Mouse (Mus musculus): ENCODE data around the gene Gm38431. TPM values are rescaled to one million over a fixed set of nuclear protein-coding genes. Genes with fewer than 3 reads are reported as not detected.
A peak's percentile ranks its signal among the peaks of the same experiment; 100 is the strongest.

Gm38431 gene
- not detected in 2 replicates for polyA plus RNA-seq (2012; ENCODE audit: insufficient read depth, insufficient read length, missing spikeins)

DNA sequence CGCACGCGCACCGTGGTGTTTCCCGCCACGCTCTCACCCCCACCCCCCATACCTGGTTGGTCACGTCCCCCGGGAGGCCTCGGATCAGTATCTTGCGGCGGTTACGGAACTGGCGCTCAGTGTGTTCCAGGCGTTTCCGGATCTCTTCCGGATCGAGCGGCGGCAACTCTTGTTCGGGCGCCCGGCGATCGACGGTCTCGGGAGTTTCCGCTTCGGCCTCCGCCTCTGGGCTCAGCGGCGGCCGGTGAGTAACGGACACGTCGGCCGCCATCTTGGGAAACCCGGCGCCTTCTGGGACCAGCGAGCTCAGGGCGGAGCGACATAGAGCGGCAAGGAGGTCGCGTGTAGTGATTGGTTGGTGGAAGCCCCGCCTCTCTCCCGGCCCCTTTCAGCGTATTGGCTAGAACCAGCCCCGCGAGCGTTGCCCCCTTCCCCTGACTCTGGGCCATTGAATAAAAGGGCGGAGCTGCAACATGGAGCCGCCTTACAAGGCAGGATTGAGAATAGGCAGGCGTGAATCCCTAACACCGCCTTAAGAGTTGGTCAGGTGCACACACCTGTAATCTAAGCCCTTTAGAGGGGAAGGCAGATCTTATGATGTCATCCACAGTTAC lies at the start of gene Gm38431, which contains the start of gene Raver1:
Gm38431 (minus strand) TSS at position 291 of the 614 bp plus-strand sequence.
Raver1 (minus strand) TSS at position 302 of the 614 bp plus-strand sequence.
- peak within 1 kb of the TSS; percentile 91 for H3K27ac ChIP-seq (replicated peaks; ENCODE audit: low read depth, low read length)
- H3K4me3 ChIP-seq (ENCODE audit: insufficient read depth, low read depth, low read length) = peak within 1 kb of the TSS; percentile 85
- peaks cover 6% of the 10 kb centered on the region for H3K4me1 ChIP-seq (ENCODE audit: control insufficient read depth, insufficient read depth, insufficient read length, low read length)

DNA sequence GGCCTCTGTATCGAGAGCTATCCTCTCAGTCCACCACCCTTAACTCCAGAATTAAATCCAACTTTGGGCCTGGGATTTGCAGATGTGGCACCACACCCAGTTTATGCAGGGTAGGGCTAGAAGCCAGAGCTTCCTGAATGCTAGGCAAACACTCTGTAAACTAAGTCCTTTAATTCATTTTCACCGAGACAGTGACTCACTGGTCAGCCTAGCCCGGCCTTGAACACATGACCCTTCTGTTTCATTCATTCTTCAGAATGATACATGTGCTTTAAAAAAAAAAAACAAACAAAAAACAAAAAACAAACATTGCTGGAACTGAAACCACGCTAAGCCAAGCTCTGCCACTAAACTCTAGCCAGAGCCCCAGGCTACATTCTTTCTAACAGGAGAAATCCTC lies 46.6 kb upstream of the Gm38431 start:
- Histone ChIP-seq H3K27ac (replicated peaks; ENCODE audit: low read depth, low read length) (no peak overlapping the region), H3K4me3 (ENCODE audit: insufficient read depth, low read depth, low read length) (no peak overlapping the region), H3K4me1 (ENCODE audit: control insufficient read depth, insufficient read depth, insufficient read length, low read length) (peaks cover 16% of the 10 kb centered on the region)

DNA sequence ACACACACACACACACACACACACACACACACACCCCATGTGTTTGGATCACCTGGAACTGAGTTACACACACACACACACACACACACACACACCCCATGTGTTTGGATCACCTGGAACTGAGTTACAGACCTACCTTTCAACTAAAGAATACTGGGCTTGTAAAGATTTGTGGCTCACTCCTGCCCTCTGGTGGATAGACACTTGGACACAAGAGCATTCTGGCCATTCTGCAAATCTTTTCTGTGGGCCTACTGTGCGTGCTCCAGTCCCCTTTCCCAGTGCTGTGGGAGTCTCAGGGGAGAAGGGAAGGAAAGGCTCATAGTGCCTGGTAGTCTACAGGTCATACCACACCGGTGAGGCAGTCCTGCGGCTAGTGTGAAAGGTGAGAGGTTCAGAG lies 45.4 kb upstream of the Gm38431 start:
- Histone ChIP-seq H3K4me1 (ENCODE audit: control insufficient read depth, insufficient read depth, insufficient read length, low read length) (peaks cover 16% of the 10 kb centered on the region), H3K27ac (replicated peaks; ENCODE audit: low read depth, low read length) (no peak overlapping the region), H3K4me3 (ENCODE audit: insufficient read depth, low read depth, low read length) (no peak overlapping the region)

DNA sequence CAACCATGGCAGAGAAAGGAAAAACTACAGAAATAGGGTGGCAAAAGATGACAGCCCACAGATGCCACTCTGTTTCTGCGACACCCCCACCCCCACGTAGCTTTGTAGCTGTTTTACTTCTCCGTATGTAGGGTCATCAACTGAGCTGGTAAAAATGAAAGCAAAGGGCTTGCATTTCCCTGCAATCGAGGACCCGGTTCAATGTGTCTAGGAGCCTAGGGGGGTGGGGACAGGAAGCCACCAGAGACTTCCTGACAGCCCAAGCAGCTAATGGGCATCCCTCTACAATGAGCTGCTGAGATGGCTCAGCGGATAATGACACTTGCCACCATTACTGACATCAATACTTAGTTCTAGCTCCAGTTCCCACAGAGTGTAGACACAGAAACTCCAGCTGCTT lies 44.6 kb upstream of the Gm38431 start:
- peak overlapping the region; percentile 42 for H3K27ac ChIP-seq (replicated peaks; ENCODE audit: low read depth, low read length)
- peaks cover 16% of the 10 kb centered on the region for H3K4me1 ChIP-seq (ENCODE audit: control insufficient read depth, insufficient read depth, insufficient read length, low read length)
- H3K4me3 ChIP-seq (ENCODE audit: insufficient read depth, low read depth, low read length) = no peak overlapping the region

DNA sequence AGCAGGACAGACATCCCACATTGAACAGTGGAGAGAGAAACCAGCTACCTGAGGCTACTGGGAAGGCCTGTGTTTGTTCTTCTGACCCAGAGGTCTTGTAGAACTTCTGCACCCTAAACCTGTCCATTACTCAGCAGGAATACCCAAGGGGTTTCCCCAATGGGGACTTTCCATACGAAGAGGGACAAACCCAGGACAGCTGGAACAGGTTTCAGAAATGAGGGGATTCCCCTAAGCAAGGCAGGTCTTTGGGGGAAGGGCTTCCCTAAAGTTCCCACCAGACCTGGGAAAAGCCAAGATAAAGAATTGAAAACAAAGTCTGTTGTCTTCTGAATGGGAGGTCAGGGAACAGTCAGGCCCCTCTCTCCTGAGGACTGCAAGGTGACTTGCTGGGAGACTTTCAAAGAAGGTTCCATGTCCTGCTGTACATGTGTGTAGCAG lies 44.2 kb upstream of the Gm38431 start:
- H3K4me3 ChIP-seq (ENCODE audit: insufficient read depth, low read depth, low read length) = no peak overlapping the region
- peaks cover 16% of the 10 kb centered on the region for H3K4me1 ChIP-seq (ENCODE audit: control insufficient read depth, insufficient read depth, insufficient read length, low read length)
- H3K27ac ChIP-seq (replicated peaks; ENCODE audit: low read depth, low read length) = peak overlapping the region; percentile 42

DNA sequence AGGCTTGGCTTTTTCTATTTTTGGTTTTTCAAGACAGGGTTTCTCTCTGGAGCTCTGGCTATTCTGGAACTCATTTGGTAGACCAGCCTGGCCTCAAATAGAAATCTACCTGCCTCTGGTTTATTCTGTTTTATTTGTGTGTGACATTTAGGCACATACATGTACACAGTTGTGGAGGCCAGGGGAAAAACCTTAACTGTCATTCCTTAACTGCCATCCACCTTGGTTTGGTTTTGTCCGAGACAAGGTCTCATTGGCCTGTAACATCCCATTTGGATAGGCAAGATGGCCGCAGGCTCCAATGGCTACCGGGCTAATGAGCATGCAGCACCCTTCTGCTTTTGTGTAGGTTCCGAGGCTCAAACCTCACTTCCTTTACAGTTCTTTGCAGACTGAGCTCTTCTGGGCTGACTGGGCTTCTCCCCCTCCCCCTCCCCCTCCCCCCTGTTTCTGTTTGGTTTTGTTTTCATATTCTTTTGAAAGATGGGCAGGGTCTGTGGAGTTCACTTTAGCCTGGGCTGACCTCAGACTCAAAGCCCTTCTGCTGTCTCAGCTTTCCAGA lies 43.6 kb upstream of the Gm38431 start:
- Histone ChIP-seq H3K4me3 (ENCODE audit: insufficient read depth, low read depth, low read length) (no peak overlapping the region), H3K27ac (replicated peaks; ENCODE audit: low read depth, low read length) (peak overlapping the region; percentile 70), H3K4me1 (ENCODE audit: control insufficient read depth, insufficient read depth, insufficient read length, low read length) (peaks cover 16% of the 10 kb centered on the region)

DNA sequence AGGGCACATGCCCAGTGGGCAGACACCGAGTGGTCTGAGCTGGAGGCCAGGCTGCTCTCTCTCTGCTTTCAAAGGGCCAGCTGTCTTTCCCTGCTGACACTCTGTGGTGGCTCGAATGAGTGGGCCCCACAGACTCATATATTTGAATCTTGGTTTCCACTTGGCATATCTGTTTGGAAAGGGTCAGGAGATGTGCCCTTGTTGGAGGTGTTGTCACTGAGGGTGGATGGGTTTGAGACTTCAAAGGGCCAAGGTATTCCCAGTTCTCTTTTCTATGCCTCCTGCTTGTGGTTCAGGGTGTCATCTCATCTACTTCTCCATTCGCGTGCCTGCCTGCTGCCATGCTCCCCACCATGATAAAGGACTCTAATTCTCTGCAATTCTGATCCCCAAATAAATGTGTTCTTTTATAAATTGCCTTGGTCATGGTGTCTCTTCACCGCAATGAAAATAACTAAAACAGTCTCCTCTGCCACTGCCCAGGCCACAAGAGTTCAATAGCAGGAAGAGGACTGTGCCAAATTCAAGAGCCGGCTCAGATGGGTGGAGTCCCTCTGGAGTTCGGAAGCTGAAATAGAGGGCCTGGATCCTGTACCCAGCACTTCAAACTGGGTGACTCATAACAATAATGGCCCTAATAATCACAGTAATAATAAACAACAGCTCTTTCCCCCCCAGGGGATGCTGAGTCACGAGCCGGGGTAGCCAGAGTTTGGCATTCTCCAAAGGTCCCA lies 43.0 kb upstream of the Gm38431 start:
- H3K4me1 ChIP-seq (ENCODE audit: control insufficient read depth, insufficient read depth, insufficient read length, low read length) = peaks cover 16% of the 10 kb centered on the region
- no peak overlapping the region for H3K4me3 ChIP-seq (ENCODE audit: insufficient read depth, low read depth, low read length)
- H3K27ac ChIP-seq (replicated peaks; ENCODE audit: low read depth, low read length) = peak overlapping the region; percentile 70

DNA sequence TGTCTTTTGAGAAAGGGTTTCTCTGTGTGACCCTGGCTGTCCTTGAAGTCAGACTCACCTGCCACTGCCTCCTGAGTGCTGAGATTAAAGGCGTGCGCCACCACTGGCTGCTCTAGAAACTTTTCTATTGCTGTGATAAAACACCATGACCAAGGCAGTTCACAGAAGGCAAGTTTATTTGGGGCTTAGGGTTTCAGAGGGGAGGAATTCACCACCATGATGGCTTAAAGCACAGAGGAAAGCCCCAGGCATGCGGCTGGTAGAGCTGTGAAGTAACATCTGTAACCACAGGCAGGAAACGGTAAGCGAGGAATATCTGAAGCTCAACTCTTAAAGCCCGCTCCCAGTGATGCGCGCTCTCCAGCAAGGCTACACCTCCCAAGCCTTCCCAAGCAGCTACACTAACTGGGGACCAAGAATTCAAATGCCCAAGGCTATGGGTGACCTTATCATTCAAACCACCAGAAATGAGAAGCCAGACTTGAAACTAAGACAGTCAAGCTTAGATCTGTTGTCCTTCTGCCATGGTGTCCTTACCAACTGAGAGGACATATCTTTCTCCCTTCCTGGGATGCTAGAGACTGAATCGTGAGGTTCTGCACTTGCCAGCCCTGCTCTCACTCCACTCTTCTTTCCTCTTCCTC lies 41.4 kb upstream of the Gm38431 start:
- H3K4me3 ChIP-seq (ENCODE audit: insufficient read depth, low read depth, low read length) = no peak overlapping the region
- no peak overlapping the region for H3K27ac ChIP-seq (replicated peaks; ENCODE audit: low read depth, low read length)
- H3K4me1 ChIP-seq (ENCODE audit: control insufficient read depth, insufficient read depth, insufficient read length, low read length) = peaks cover 16% of the 10 kb centered on the region

DNA sequence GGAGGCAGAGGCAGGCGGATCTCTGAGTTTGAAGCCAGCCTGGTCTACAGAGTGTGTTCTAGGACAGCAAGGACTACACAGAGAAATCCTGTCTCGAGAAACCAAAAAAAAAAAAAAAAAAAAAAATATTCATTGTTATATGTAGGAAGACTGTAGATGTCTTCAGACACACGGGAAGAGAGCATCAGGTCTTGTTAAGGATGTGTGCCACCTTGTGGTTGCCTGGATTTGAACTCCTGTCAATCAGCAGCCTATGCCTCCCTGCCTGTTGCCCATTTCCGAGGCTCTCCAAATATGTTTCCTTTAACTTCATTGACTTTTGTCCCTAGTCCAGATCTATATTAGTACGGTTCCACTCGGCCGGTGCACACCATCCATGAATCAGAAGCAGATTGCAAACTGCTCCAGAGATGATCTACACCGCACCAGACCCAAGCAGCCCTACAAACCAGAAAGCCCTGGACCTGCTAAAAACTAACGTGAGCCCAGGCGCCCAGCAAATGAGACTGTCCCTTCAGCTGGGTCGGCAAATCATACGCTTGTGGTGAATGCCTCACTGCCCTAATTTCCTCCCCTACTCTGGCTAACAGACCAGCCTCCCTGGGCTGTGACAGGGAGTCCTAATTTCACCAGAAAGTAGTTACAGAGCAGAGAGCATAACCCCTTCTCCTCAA lies 40.4 kb upstream of the Gm38431 start:
- Histone ChIP-seq H3K27ac (replicated peaks; ENCODE audit: low read depth, low read length) (no peak overlapping the region), H3K4me1 (ENCODE audit: control insufficient read depth, insufficient read depth, insufficient read length, low read length) (peaks cover 16% of the 10 kb centered on the region), H3K4me3 (ENCODE audit: insufficient read depth, low read depth, low read length) (no peak overlapping the region)

DNA sequence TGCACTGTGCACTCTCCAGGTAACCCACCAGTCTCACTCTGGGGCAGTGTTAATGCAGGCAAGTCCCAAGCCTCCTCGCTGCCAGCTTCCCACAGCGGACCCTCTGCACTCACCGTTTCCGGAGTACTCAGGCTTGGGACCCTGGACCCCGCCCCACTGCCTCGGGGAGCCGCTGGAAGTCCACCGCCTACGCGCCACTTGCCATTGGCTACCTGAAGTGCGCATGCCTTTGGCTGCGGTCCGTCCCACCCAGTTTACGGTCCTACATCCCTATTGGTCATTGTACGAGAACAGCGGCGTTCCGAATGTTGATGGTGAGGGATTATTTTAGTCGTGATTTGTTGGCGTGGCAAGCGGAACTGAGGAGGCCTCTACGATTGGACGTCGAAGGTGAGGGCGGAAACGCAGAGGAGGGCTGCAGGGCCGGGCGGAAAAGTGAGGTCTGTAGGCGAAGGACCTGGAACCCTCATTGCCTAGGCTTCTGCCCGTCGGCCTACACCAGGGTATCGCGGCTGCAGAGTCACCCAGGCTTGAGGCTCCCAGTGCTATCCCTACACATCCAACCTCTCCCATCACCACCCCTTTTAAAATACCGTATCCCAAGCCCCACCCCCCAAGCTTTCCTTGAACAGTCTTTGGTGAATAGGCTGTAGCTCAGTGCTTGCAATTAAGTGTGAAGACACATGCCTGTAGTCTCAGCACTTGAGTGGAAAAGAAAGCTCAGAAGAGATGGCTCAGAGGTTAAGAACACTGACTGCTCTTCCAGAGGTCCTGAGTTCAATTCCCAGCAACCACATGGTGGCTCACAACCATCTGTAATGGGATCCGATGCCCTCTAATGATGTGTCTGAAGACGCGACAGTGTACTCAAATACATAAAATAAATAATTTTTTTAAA lies 39.5 kb upstream of the Gm38431 start, which contains the start of gene Tyk2:
Tyk2 (minus strand) TSS at position 185 of the 898 bp plus-strand sequence.
- peak within 1 kb of the TSS; percentile 27; the same call in 1 of the 2 replicates for H3K27ac ChIP-seq (replicated peaks; ENCODE audit: low read depth, low read length)
- peak within 1 kb of the TSS; percentile 86 for H3K4me3 ChIP-seq (ENCODE audit: insufficient read depth, low read depth, low read length)
- H3K4me1 ChIP-seq (ENCODE audit: control insufficient read depth, insufficient read depth, insufficient read length, low read length) = peaks cover 14% of the 10 kb centered on the region

DNA sequence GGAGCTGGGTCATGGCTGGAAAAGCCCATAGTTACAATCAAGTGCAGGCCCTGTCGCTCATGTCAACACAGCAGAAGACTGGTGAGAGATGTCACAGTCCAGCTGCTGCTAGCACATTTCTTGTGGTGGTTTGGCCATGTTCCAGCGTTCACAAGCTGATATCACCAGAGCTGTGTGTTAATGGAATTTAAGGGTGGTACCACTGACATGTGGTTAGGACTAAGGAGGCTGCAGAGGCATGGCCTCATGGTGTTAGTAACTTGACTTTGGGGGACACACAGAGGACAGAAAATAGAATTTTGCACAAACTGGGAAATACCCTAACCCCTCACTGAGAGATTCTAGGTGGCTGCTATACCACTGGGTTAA lies 34.4 kb upstream of the Gm38431 start:
- H3K27ac ChIP-seq (replicated peaks; ENCODE audit: low read depth, low read length) = no peak overlapping the region
- no peaks in the 10 kb centered on the region for H3K4me1 ChIP-seq (ENCODE audit: control insufficient read depth, insufficient read depth, insufficient read length, low read length)
- H3K4me3 ChIP-seq (ENCODE audit: insufficient read depth, low read depth, low read length) = no peak overlapping the region

DNA sequence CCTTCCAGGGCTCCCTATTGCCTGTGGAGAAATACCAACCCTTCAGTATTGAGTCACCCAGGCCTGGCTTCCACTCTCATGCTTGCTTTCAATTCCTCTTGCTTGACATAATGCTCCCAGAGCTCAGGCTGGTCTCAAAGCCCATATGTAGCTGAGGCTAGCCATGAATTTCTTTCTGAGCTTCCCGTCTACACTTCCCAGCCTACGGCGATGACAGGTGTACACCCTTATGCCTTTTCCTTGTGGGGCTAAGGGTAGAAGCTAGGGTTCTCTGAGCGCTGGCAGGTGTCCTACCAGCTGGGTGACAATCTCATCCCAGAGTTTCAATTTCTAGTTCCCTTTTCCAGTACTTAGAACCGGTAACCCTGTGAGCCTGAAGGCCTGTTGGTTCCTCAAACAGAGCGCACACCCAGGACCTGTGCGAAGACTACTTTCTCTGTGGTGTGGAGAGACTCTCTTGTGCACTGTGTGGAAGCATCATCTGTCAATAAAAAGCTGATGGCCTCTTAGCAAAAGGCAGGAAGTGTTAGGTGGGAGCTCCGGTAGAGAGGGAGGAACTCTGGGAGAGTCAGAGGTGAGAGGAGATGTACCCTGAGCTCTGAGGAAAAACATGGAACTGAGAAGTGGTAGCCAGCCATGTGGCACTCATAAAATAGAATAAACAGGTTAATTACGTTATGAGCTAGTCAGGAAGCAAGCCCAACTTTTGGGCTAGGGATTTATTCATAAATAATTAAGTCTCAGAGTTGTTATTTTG lies 33.9 kb upstream of the Gm38431 start:
- Histone ChIP-seq H3K27ac (replicated peaks; ENCODE audit: low read depth, low read length) (peak overlapping the region; percentile 48; the same call in 1 of the 2 replicates), H3K4me1 (ENCODE audit: control insufficient read depth, insufficient read depth, insufficient read length, low read length) (no peaks in the 10 kb centered on the region)

DNA sequence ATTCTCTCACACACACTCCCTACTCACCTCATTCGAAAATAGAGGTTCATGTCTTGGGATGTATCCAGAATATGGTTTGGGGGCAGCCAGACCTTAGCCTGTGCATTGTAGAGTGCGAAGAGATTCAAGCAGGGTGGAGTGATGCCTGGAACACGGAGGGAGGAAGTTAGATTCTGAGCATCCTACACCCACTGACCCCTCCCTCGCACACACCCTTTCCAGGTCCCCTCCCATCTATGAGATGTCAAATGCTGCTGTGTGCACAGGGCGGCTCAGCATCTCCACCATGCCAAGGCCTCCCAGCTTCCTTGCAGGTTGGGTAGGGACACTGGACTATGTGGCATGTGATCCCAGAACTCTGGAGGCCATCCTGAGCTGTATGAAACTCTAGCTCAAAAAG lies 33.0 kb upstream of the Gm38431 start:
- H3K4me1 ChIP-seq (ENCODE audit: control insufficient read depth, insufficient read depth, insufficient read length, low read length) = no peaks in the 10 kb centered on the region
- no peak overlapping the region for H3K27ac ChIP-seq (replicated peaks; ENCODE audit: low read depth, low read length)
- no peak overlapping the region for H3K4me3 ChIP-seq (ENCODE audit: insufficient read depth, low read depth, low read length)

More for the DNA sequence above, 33.9 kb upstream of the Gm38431 start:
- no peak overlapping the region for H3K4me3 ChIP-seq (ENCODE audit: insufficient read depth, low read depth, low read length)
